In genomic region chr11:94486001-94486400, GRCm38 (mm10) we compare ENCODE assay signal across 7 mouse cellular contexts. TPM values are rescaled to one million over a fixed set of nuclear protein-coding genes. Genes with fewer than 3 reads are reported as not detected.
DNase-seq lines count a peak whose midpoint lies in the region; ATAC-seq and TF ChIP-seq lines count a peak whose summit lies in the region.

TSS of gene Spata20 (minus strand) at chr11:94486179.

- peak; percentile 87 for DNase-seq in adrenal gland, adult 2 months
- peak; percentile 85 for DNase-seq in embryo, embryonic 9.5 days (ENCODE audit: extremely low spot score)
- DNase-seq in left cerebral cortex, postnatal 4 days: peak; percentile 88
- DNase-seq in midbrain, embryonic 11.5 days (ENCODE audit: low spot score, missing footprints): peak; percentile 100
- peak; percentile 22 to 58 for DNase-seq in spleen, adult 18-20 months

- H3K4me3 ChIP-seq in intestine, postnatal 0 days (ENCODE audit: low read depth, low read length): no peak within 1 kb of the TSS
- H3K4me3 ChIP-seq in midbrain, embryonic 11.5 days (ENCODE audit: low read depth, low read length): no peak within 1 kb of the TSS

- no peak within 1 kb of the TSS for H3K9ac ChIP-seq in intestine, postnatal 0 days (ENCODE audit: low read depth, low read length)
- H3K9ac ChIP-seq in midbrain, embryonic 11.5 days (ENCODE audit: low read length): no peak within 1 kb of the TSS

- peak; percentile 82 for ATAC-seq in granulocyte monocyte progenitor cell, adult 5-6 weeks (replicated peaks; ENCODE audit: poor library complexity, severe bottlenecking)
- peak; percentile 33 for ATAC-seq in intestine, postnatal 0 days
- ATAC-seq in midbrain, embryonic 11.5 days (ENCODE audit: low FRiP score): peak; percentile 80

- peaks cover 11% of the 10 kb centered on the region; the same call in 1 of the 2 replicates for H3K27me3 ChIP-seq in intestine, postnatal 0 days (replicated peaks; ENCODE audit: control insufficient read depth, insufficient read depth, low read length)
- H3K27me3 ChIP-seq in midbrain, embryonic 11.5 days (ENCODE audit: control insufficient read depth, insufficient read depth, low read length): peaks cover 5% of the 10 kb centered on the region

- H3K4me2 ChIP-seq in intestine, postnatal 0 days (replicated peaks; ENCODE audit: low read depth): peak within 1 kb of the TSS; percentile 35; the same call in 1 of the 2 replicates
- H3K4me2 ChIP-seq in midbrain, embryonic 11.5 days: peak within 1 kb of the TSS; percentile 22

- H3K9me3 ChIP-seq in intestine, postnatal 0 days (ENCODE audit: control insufficient read depth): no peaks in the 10 kb centered on the region
- H3K9me3 ChIP-seq in midbrain, embryonic 11.5 days (ENCODE audit: control insufficient read depth, low read length): no peaks in the 10 kb centered on the region

- peak; percentile 99 for TF ChIP-seq CTCF in intestine, postnatal 0 days (IDR thresholded peaks at IDR 0.05; ENCODE audit: low read depth)

- intact Hi-C loops in left cerebral cortex, postnatal 4 days (cut with DNase I): loop anchor here (5.0 to 10.0 kb wide), 2 partner anchors 144 to 351 kb away; no protein-coding TSS in a partner anchor

- H3K36me3 ChIP-seq in intestine, postnatal 0 days (ENCODE audit: control insufficient read depth, insufficient read depth): no peaks in the 10 kb centered on the region
- no peaks in the 10 kb centered on the region for H3K36me3 ChIP-seq in midbrain, embryonic 11.5 days (ENCODE audit: control insufficient read depth, insufficient read depth, low read length)

- no peak within 1 kb of the TSS for H3K27ac ChIP-seq in intestine, postnatal 0 days (ENCODE audit: low read depth, low read length)
- H3K27ac ChIP-seq in midbrain, embryonic 11.5 days (ENCODE audit: low read depth, low read length): no peak within 1 kb of the TSS

- 3% methylated on average over 24 of the region's 24 CpGs for WGBS in intestine, postnatal 0 days
- WGBS in midbrain, embryonic 11.5 days: 4% methylated on average over 24 of the region's 24 CpGs

- H3K4me1 ChIP-seq in intestine, postnatal 0 days (replicated peaks; ENCODE audit: control insufficient read depth, insufficient read depth, low read length): no peaks in the 10 kb centered on the region
- H3K4me1 ChIP-seq in midbrain, embryonic 11.5 days (ENCODE audit: control insufficient read depth, insufficient read depth, low read length): peaks cover 1% of the 10 kb centered on the region

RNA-seq across cellular contexts. Expression of gene Spata20, which starts in this region (rescaled TPM):
- not detected for total RNA-seq in adrenal gland, adult 2 months (2021)
- not detected in 2 replicates for polyA plus RNA-seq in adrenal gland, adult 2 months (2012; rRNA removed)
- total RNA-seq in granulocyte monocyte progenitor cell, adult 5-6 weeks (2014; fragmentation: Nextera tagmentation): not detected in 2 replicates
- total RNA-seq in granulocyte monocyte progenitor cell, adult 5-6 weeks (2017): not detected in 2 replicates
- polyA plus RNA-seq in intestine, postnatal 0 days (2015; fragmentation: Nextera tagmentation; extraction: Ambion mirVana): not detected in 2 replicates
- total RNA-seq in left cerebral cortex, postnatal 4 days (2021): 1 to 10 TPM; 2.0 to 2.4 TPM
- polyA plus RNA-seq in midbrain, embryonic 11.5 days (2014; fragmentation: Nextera tagmentation; extraction: Ambion mirVana): not detected in 2 replicates

Comparison
In these comparisons a context has a peak if more than half of its experiments do, and no peak if none do; other contexts are left out.
1. Peak in DNase-seq in adrenal gland, adult 2 months; RNA of the gene not detected or under 1 TPM.
2. Peak in ATAC-seq in granulocyte monocyte progenitor cell, adult 5-6 weeks; RNA of the gene not detected or under 1 TPM.
3. Peak in ATAC-seq and H3K4me2 ChIP-seq in intestine, postnatal 0 days; RNA of the gene not detected or under 1 TPM.
4. Peak in DNase-seq, ATAC-seq and H3K4me2 ChIP-seq in midbrain, embryonic 11.5 days; RNA of the gene not detected or under 1 TPM.
5. DNase-seq: peak in every context shown above with its lines; median percentile 100 in midbrain, embryonic 11.5 days; 88 in left cerebral cortex, postnatal 4 days; 87 in adrenal gland, adult 2 months; 85 in embryo, embryonic 9.5 days; 40 in spleen, adult 18-20 months.